Mouse (Mus musculus): ENCODE measurements around the gene Lfng. TPM values are rescaled to one million over a fixed set of nuclear protein-coding genes. Genes with fewer than 3 reads are reported as not detected.

Gene Lfng
- total and polyA plus RNA-seq, 3 experiments = not detected

- dilution Hi-C loops (cut with MboI; ENCODE audit: extremely low pct_ligation_motif_present, extremely low pct_unique_long_range_greater_than_20kb, low sequenced_read_pairs) (no loop called here), in situ Hi-C loops (cut with MboI; ENCODE audit: low pct_ligation_motif_present, low pct_unique_long_range_greater_than_20kb, low sequenced_read_pairs) (no loop called here)
- Histone ChIP-seq H3K79me2 (replicated peaks; ENCODE audit: control insufficient read depth, extremely low read depth, insufficient read depth, poor library complexity, severe bottlenecking) (no peaks in the 10 kb centered on the region), H3K27me3 (replicated peaks) (peaks cover 17% of the 10 kb centered on the region), H3K4me2 (ENCODE audit: insufficient read depth, low read depth, poor library complexity, severe bottlenecking) (no peak overlapping the region), H3K27ac (ENCODE audit: insufficient read depth, low read depth) (no peak overlapping the region), H3K4me3 (replicated peaks in 1 of 3; ENCODE audit: low read depth in 2 of 3, low read length in 2 of 3, poor library complexity in 1 of 3) (no peak overlapping the region), H3K36me3 (replicated peaks in 1 of 2; ENCODE audit: control insufficient read depth in 1 of 2, insufficient read depth in 1 of 2, low read length in 1 of 2) (no peaks in the 10 kb centered on the region), H3K9ac (ENCODE audit: insufficient read depth, low read depth) (no peak overlapping the region), H3K9me3 (replicated peaks; ENCODE audit: low read length) (no peaks in the 10 kb centered on the region), H3K4me1 (ENCODE audit: control insufficient read depth in 1 of 2, insufficient read depth in 2 of 2) (peaks cover 0 to 4% of the 10 kb centered on the region in 2 experiments; a peak in 2 of 4 replicates)
- DNase-seq (ENCODE audit: extremely low read depth) = no peak
- TF ChIP-seq IRF4 (IDR thresholded peaks at IDR 0.05; ENCODE audit: low read depth, low read length) (no peak), JUN (IDR thresholded peaks at IDR 0.05; ENCODE audit: insufficient read depth, low read depth, low read length) (no peak), POLR2AphosphoS2 (IDR thresholded peaks at IDR 0.05; ENCODE audit: low read depth, low read length) (no peak), BHLHE40 (IDR thresholded peaks at IDR 0.05; ENCODE audit: low read depth, low read length) (no peak), RCOR1 (conservative IDR thresholded peaks at IDR 0.05; ENCODE audit: low read depth, low read length) (no peak), CHD1 (IDR thresholded peaks at IDR 0.05; ENCODE audit: low read depth, low read length) (no peak), UBTF (IDR thresholded peaks at IDR 0.05; ENCODE audit: low read depth, low read length) (no peak), USF1 (IDR thresholded peaks at IDR 0.05; ENCODE audit: low read depth, low read length) (no peak), TBP (conservative IDR thresholded peaks at IDR 0.05; ENCODE audit: low read depth, low read length) (no peak), HCFC1 (IDR thresholded peaks at IDR 0.05; ENCODE audit: low read depth, low read length) (no peak), CHD2 (IDR thresholded peaks at IDR 0.05; ENCODE audit: low read length) (no peak), MAZ (IDR thresholded peaks at IDR 0.05; ENCODE audit: low read depth, low read length) (no peak), POLR2A (IDR thresholded peaks at IDR 0.05; ENCODE audit: low read depth, low read length) (no peak), GABPA (IDR thresholded peaks at IDR 0.05; ENCODE audit: insufficient replicate concordance, low read depth, low read length) (no peak), ZC3H11A (IDR thresholded peaks at IDR 0.05; ENCODE audit: low read depth, low read length) (no peak), EP300 (IDR thresholded peaks at IDR 0.05; ENCODE audit: low read length) (no peak)
Measured at GRCm38 (mm10) chr5:140654096-140654845, 47.2 kb downstream of the Lfng start.

DNA sequence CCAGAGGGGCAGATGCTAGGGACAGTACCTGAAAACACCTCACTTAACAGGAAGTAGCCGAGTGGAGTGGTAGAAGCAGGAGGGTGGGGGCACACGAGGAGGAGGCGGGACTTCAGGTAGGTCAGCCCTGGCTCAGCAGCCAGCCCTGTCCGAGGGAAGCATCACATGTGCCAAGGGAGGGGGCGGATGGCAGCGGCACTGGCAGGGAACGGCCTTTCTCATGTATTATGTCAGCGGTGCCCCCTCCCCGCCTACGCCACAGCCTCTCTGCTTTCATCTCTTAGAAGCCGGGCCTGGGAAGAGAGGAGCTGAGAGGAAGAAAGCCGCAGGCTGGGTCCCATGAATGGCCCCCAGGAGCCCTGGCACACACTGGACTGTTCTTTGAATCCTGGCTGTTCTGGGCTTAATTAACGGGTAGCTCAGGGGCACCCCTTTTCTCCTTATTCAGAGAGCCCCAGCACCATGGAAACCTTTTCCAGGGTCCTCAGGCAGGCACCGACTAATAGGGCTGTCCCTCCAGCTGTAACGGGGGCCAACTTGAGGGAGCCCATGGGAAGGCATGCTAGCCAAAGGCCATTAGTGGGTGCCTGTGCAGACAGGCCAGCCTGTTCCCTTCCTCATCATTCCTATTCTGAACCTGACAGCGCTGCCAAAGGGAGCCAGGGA is 52.6 kb downstream of the Lfng start:
- TF ChIP-seq EP300 (IDR thresholded peaks at IDR 0.05; ENCODE audit: low read length) (no peak), NELFE (IDR thresholded peaks at IDR 0.05; ENCODE audit: low read depth, low read length) (no peak), CHD1 (IDR thresholded peaks at IDR 0.05; ENCODE audit: low read depth, low read length) (no peak), CHD2 (IDR thresholded peaks at IDR 0.05; ENCODE audit: low read length) (no peak)
- Histone ChIP-seq H3K79me2 (replicated peaks; ENCODE audit: control insufficient read depth, extremely low read depth, insufficient read depth, poor library complexity, severe bottlenecking) (no peaks in the 10 kb centered on the region), H3K4me2 (ENCODE audit: insufficient read depth, low read depth, poor library complexity, severe bottlenecking) (no peak overlapping the region), H3K36me3 (replicated peaks in 1 of 2; ENCODE audit: control insufficient read depth in 1 of 2, insufficient read depth in 1 of 2, low read length in 1 of 2) (no peaks in the 10 kb centered on the region), H3K27me3 (replicated peaks) (peaks cover 3% of the 10 kb centered on the region), H3K27ac (ENCODE audit: insufficient read depth, low read depth) (no peak overlapping the region), H3K9me3 (replicated peaks; ENCODE audit: low read length) (no peaks in the 10 kb centered on the region), H3K4me1 (ENCODE audit: control insufficient read depth in 1 of 2, insufficient read depth in 2 of 2) (peaks cover 9 to 42% of the 10 kb centered on the region in 2 experiments), H3K9ac (ENCODE audit: insufficient read depth, low read depth) (no peak overlapping the region), H3K4me3 (replicated peaks in 1 of 3; ENCODE audit: low read depth in 2 of 3, low read length in 2 of 3, poor library complexity in 1 of 3) (no peak overlapping the region)
- DNase-seq (ENCODE audit: extremely low read depth) = no peak
- in situ Hi-C loops (cut with MboI; ENCODE audit: low pct_ligation_motif_present, low pct_unique_long_range_greater_than_20kb, low sequenced_read_pairs) = no loop called here
- dilution Hi-C loops (cut with MboI; ENCODE audit: extremely low pct_ligation_motif_present, extremely low pct_unique_long_range_greater_than_20kb, low sequenced_read_pairs) = no loop called here

Measured in CH12.LX (cell line).